Mouse (Mus musculus) lung, adult 2 months (tissue): ENCODE measurements at regions not wholly inside any gene's neighbourhood (a gene's known extent, or its start where the extent isn't known, plus 50 kb on each side); places are given as distances from the start of the nearest gene placed in this dataset.

ENCODE experiments used
- DNase-seq: peaks from one replicate; pipeline ENCODE4 v3.0.0; 2022
- H3K4me1 ChIP-seq: fragments of 200-500 bp; 2 replicates; pipeline ENCODE4 v1.6.1; 2011; ENCODE audit warnings: low read length; ENCODE audit not compliant: control insufficient read depth, insufficient read depth
- H3K4me3 ChIP-seq: fragments of 200-500 bp; replicated peaks from 2 replicates; pipeline ENCODE3; 2011; ENCODE audit warnings: low read depth, mild to moderate bottlenecking, control low read depth, low read length; ENCODE audit errors: extremely low read depth
- CTCF ChIP-seq: fragments of 200-500 bp; IDR thresholded peaks from 2 replicates; pipeline ENCODE4 v1.5.1; 2011; ENCODE audit warnings: mild to moderate bottlenecking, low read length, control low read depth; ENCODE audit not compliant: insufficient read depth
- POLR2A ChIP-seq: fragments of 200-500 bp; IDR thresholded peaks from 2 replicates; pipeline ENCODE4 v1.6.1; 2011; ENCODE audit warnings: low read depth, mild to moderate bottlenecking, control low read depth, low read length, borderline replicate concordance; ENCODE audit errors: extremely low read depth
- WGBS: fragments of 180-500 bp; shearing (Covaris S2); methylation state at CpG from one replicate; pipeline ENCODE4 v1.1.7; 2018; 5-methylcytosine and 5-hydroxymethylcytosine counted together

DNA sequence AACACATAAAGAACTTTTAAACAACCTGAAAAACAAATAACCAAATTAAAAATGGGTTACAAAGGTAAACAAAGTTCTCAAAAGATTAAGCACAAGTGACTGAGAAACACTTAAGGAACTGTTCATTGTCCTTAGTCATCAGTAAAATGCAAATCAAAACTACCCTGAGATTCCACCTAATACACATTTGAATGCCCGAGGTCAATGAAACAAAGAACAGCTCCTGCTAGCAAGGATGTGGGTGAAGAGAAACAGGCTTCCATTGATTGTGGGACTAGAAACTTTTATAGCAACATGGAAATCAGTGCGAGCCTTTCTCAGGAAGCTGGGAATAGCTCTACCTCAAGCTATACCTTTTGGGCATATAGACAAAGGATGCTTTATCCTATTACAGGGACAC, 184.7 kb upstream of the Tars start:
- 85% methylated on average over 2 of the region's 2 CpGs for WGBS
- TF ChIP-seq POLR2A (no peak), CTCF (no peak)
- no peak for DNase-seq
- Histone ChIP-seq H3K4me3 (no peak overlapping the region), H3K4me1 (no peaks in the 10 kb centered on the region)

DNA sequence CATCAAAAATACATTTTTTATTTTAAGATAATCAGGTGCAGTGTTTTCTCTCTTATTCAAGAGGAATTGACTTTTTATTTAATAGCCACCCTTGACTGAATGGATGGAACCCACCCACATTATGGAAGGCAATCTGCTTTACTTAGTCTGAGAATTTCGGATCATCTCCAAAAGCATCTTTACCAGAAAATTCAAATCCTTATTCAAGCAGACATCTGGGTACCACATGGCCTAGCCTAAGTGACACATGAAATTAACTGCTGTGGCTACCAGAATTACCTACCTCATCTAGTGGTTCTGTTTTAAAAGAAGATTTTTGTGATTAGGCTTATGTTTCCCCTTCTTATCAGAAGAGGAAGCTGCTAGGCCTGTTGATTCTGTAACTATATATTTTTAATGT, 178.9 kb upstream of the Tars start:
- TF ChIP-seq CTCF: no peak
- no peak for TF ChIP-seq POLR2A
- no peak for DNase-seq
- WGBS: 91% methylated on average over 1 of the region's 1 CpGs
- H3K4me1 ChIP-seq: no peaks in the 10 kb centered on the region
- H3K4me3 ChIP-seq: no peak overlapping the region

DNA sequence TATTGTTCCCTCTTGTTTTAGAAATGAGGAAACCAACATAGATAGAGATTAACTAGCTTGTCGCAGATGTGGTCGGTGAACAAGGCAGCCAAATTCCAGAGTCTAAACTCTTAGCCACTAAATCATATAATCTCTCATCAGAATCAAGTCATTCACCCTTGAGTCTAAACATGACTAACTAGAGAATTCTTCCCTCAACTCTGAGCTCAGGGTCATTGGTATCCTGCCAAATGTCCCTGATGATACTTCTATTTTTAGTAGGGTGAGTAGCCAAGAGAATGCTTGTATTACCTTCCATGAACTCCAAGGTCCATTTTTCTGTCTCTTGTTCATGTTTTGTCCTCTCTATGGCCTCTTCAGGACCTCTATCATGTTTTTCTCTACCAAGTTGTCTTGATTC, 174.9 kb upstream of the Tars start:
- 36% methylated on average over 2 of the region's 2 CpGs for WGBS
- no peak for DNase-seq
- no peaks in the 10 kb centered on the region for H3K4me1 ChIP-seq
- TF ChIP-seq CTCF: no peak
- no peak for TF ChIP-seq POLR2A
- no peak overlapping the region for H3K4me3 ChIP-seq

DNA sequence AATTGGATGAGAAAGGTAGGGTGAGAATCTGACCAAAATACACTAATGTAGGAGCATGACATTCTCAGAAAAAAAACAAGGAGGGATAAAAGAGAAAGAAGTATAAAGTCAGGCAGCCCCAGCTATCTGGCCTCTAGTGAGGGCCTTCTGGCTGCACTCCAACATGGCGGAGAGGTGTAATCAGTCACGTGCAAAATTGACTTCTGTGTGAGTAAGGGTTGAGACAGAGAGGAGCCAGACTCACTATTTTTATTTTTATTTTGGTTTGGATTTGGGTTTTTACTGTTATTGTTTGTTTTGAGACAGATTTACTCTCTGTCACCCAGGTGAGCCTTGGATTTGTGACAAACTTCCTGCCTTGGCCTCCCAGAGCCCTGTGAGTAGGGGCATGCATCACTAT, 174.0 kb upstream of the Tars start:
- H3K4me1 ChIP-seq: no peaks in the 10 kb centered on the region
- TF ChIP-seq CTCF (no peak), POLR2A (no peak)
- 73% methylated on average over 2 of the region's 2 CpGs for WGBS
- DNase-seq: no peak
- H3K4me3 ChIP-seq: no peak overlapping the region

DNA sequence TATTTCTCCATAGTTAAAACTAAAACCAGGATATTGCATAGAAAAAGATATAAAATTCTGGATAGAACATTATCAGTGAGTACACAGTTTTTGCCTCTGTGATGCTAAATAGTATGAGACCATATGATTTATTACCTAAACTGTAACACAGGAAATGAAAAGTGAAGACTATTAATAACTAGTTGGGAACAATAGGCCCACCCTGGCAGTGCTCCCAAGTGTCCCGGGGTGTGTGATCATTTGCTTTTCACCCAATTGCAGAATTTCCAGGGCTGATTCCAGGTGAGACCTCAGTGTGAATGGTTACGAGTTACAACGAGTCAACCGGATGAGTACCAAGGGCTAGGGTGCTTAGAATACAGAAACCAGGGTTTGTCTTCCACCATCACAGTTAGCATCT, 172.6 kb upstream of the Tars start:
- no peaks in the 10 kb centered on the region for H3K4me1 ChIP-seq
- TF ChIP-seq POLR2A (no peak), CTCF (no peak)
- H3K4me3 ChIP-seq: no peak overlapping the region
- 47% methylated on average over 4 of the region's 4 CpGs for WGBS
- no peak for DNase-seq

DNA sequence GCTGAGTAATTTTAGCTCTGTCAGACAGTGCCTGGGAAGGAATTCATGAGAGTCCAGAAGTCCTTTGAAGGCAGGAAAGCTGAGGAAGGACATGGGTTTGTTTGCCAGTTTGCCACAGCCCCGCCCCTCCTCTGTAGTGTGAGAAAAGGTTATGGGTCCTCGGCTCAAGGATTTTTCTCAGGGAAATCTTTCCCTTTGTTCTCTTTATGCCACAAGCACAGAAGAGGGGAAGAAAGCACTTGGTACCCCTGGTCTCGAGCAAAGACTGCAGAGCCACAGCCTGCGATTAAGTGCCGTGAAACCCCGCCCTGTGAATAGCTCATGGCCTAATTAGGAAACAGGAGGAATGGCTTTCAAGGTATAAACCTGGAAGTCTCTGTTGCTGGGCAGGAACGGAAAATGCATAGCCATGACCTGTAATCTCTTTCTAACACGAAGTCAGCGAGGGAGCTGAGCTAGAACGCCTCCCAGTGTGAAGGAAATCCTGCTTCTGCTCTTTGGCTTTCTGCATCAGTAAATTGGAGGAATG, 166.1 kb upstream of the Tars start:
- Histone ChIP-seq H3K4me1 (no peaks in the 10 kb centered on the region), H3K4me3 (no peak overlapping the region)
- WGBS: 20% methylated on average over 10 of the region's 10 CpGs
- DNase-seq: no peak
- TF ChIP-seq CTCF: no peak
- no peak for TF ChIP-seq POLR2A

DNA sequence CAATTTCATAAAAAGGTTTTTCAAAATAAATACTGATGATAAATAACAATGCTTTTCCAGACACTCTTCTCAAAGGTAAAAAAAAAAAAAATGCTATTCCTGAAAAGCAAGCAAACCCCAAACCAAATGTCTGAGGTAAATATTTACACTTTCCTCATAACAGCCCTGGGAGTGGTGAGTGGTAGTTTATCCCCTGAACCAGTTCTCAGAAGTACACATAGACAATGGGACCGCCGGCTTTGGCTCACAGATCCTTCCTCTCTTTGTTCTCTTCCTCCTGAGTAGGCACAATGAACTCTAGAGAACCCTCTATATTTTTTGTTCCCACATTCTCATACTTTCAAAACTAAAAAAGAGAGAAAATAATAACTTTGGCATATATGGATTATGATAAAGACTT, 153.1 kb upstream of the Tars start:
- 25% methylated on average over 2 of the region's 2 CpGs for WGBS
- no peak for TF ChIP-seq POLR2A
- TF ChIP-seq CTCF: no peak
- DNase-seq: no peak
- no peaks in the 10 kb centered on the region for H3K4me1 ChIP-seq
- H3K4me3 ChIP-seq: no peak overlapping the region

DNA sequence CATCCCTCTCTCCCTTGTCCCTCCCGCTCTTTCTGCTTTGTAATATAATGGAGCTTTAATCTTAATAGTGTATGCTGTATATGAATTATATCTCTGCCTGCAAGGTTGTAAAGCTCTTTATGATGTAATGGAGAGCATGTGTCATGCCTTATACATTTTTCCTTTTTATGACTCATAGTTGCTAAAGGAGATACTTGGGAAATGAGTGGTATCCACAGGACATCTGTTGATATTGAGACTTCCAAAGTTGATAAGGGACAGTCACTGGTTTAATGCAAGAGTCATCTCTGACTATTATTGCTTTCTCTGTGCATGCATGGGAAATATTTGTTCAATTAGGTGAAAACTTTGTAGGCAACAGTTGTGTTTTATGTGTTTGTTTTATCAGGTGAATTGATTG, 152.6 kb upstream of the Tars start:
- Histone ChIP-seq H3K4me1 (no peaks in the 10 kb centered on the region), H3K4me3 (no peak overlapping the region)
- TF ChIP-seq CTCF (no peak), POLR2A (no peak)
- 81% methylated on average over 1 of the region's 1 CpGs for WGBS
- no peak for DNase-seq

DNA sequence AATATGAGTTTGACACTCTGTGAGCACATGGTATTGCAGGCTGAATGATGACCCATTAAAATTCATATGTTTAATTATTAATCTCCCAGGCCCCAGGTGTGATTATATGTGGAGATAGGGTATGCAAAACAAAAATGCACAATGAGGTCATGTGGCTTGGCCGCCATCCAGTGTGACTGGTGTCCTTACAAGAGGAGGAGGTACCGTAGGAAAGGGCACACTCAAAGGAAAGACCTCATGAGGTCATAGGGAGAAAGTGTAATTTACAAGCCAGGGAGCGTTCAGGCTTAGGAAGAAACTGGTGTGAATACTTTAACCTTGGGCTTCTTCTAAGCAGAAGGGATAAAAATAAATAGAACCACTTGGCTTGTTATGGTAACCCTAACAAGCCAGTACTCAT, 140.0 kb upstream of the Tars start:
- Histone ChIP-seq H3K4me3 (no peak overlapping the region), H3K4me1 (no peaks in the 10 kb centered on the region; the same call in 1 of the 2 replicates)
- no peak for TF ChIP-seq CTCF
- no peak for TF ChIP-seq POLR2A
- 46% methylated on average over 3 of the region's 3 CpGs for WGBS
- DNase-seq: no peak

DNA sequence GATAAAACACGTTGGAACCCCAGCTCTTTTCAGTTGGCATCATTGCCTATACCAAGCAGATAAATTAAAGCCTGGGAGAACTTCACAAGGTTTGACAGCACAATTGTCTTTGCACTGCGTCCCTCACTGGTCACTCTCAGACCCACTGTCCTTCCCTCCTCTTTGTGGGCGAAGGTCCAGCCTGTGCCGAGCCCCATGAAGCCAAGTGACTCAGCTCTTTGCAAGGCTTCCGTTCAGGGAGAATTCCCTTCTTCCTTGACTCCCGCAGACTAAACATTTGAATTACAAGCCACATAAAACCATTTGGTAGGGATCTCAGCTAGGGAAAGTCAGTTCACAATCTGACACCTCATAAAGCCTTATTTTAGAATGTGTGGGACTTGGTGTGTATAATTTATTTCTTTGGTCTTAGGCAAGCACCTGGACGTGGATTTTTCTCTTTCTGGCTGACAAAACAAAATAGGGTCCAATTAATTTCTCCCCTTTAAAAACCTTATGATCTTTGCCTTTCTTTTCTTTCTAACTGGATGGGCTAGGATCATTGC, 136.7 kb upstream of the Tars start:
- Histone ChIP-seq H3K4me1 (peaks cover 5% of the 10 kb centered on the region; the same call in 1 of the 2 replicates), H3K4me3 (no peak overlapping the region)
- WGBS: 58% methylated on average over 7 of the region's 7 CpGs
- TF ChIP-seq CTCF: no peak
- TF ChIP-seq POLR2A: no peak
- no peak for DNase-seq
